Comparison of ENCODE assay signal across 22 mouse cellular contexts in the genomic region with DNA sequence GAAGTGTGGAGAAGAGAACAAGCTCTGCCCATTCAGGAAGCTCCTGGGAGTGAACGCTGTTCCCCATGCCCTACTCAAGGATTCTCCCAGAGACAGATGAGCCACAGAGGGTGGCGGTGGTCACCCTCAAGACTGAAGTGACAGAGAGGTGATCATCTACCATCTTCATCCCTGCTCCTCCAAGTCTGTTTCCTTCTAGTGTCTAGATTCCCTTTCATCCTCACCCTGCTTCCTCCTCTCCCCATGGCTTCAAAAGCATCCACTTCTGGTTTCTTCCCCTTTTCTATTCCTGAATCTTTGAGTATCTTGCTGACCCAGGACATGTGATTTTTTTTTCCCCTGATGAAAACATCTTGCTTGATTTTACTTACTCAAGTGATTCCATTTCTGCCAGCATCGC.
"Had no signal": no experiment of that assay in that cellular context is flagged by ENCODE, and none has a peak within 500 bp of the region (broad histone marks: within the 10 kb centered on the region; RNA-seq: fewer than 3 reads in every experiment).

No protein-coding gene starts in this region.

- H3K36me3 ChIP-seq: heart, embryonic 10.5 days; heart, embryonic 13.5 days; heart, embryonic 15.5 days; hindbrain, embryonic 10.5 days; hindbrain, embryonic 12.5 days; intestine, embryonic 15.5 days; limb, embryonic 13.5 days; limb, embryonic 15.5 days; liver, embryonic 12.5 days had no signal

- H3K4me3 ChIP-seq: heart, adult 2 months; heart, embryonic 10.5 days; heart, embryonic 13.5 days; heart, embryonic 15.5 days; hindbrain, embryonic 10.5 days; hindbrain, embryonic 12.5 days; intestine, embryonic 15.5 days; limb, embryonic 13.5 days; limb, embryonic 15.5 days; liver, embryonic 12.5 days had no signal

- DNase-seq: gastrocnemius, postnatal 14 days; gastrocnemius, postnatal 36 days; heart, postnatal 4 days; kidney, adult 18-20 months; kidney, adult 8-10 months; kidney, postnatal 14 days; kidney, postnatal 36 days; layer of hippocampus, adult 9-11 months; layer of hippocampus, postnatal 36 days; left cerebral cortex, postnatal 4 days had no signal

- H3K27ac ChIP-seq: heart, adult 2 months; heart, embryonic 10.5 days; heart, embryonic 13.5 days; heart, embryonic 15.5 days; hindbrain, embryonic 10.5 days; hindbrain, embryonic 12.5 days; hindbrain, embryonic 14.5 days; intestine, embryonic 15.5 days; limb, embryonic 13.5 days; limb, embryonic 15.5 days; liver, embryonic 12.5 days; liver, embryonic 14.5 days had no signal

- H3K4me1 ChIP-seq: hindbrain, embryonic 10.5 days; hindbrain, embryonic 12.5 days; intestine, embryonic 15.5 days; limb, embryonic 13.5 days; limb, embryonic 15.5 days; liver, embryonic 12.5 days had no signal
